Mouse (Mus musculus) MEL (cell line): Measurements from ENCODE around the gene Alyref2. TPM values are rescaled to one million over a fixed set of nuclear protein-coding genes. Genes with fewer than 3 reads are reported as not detected.

ENCODE experiments used
- DNase-seq: peaks from one replicate; pipeline ENCODE4 v3.0.0; 2011; ENCODE audit warnings: low read depth, low spot score
- H3K27ac ChIP-seq: 2 replicates; pipeline ENCODE4 v1.5.1; 2012; ENCODE audit warnings: low read depth, mild to moderate bottlenecking, control low read depth, low read length, moderate library complexity; ENCODE audit not compliant: control insufficient read depth
- H3K27me3 ChIP-seq, 2 experiments: fragments of 150-350 bp in 1 of 2; sonication (generic) in 1 of 2; 2 replicates each; pipeline ENCODE4 v1.6.1; 2012; ENCODE audit warnings: low read length in 2 of 2, mild to moderate bottlenecking in 2 of 2, improper control_type of control experiment in 1 of 2, moderate library complexity in 1 of 2; ENCODE audit not compliant: insufficient read depth in 2 of 2, control insufficient read depth in 1 of 2
- H3K36me3 ChIP-seq, 2 experiments: 2 replicates each; pipeline ENCODE4 v1.6.1; 2012 to 2014; ENCODE audit warnings: low read length in 2 of 2, improper control_type of control experiment in 1 of 2, inconsistent platforms in 1 of 2, mild to moderate bottlenecking in 1 of 2; ENCODE audit not compliant: insufficient read depth in 2 of 2, control insufficient read depth in 1 of 2
- H3K4me1 ChIP-seq, 2 experiments: fragments of 150-350 bp in 1 of 2; sonication (generic) in 1 of 2; 2 replicates each; pipeline ENCODE4 v1.6.1; 2012; ENCODE audit warnings: low read length in 2 of 2, improper control_type of control experiment in 1 of 2, mild to moderate bottlenecking in 1 of 2; ENCODE audit not compliant: insufficient read depth in 2 of 2, control insufficient read depth in 1 of 2
- H3K4me3 ChIP-seq, 2 experiments: fragments of 150-350 bp in 1 of 2; sonication (generic) in 1 of 2; 2 replicates each; pipeline ENCODE4 v1.5.1; 2012; ENCODE audit warnings: low read depth in 2 of 2, low read length in 2 of 2, mild to moderate bottlenecking in 2 of 2, moderate library complexity in 2 of 2, control low read depth in 1 of 2, improper control_type of control experiment in 1 of 2; ENCODE audit not compliant: control insufficient read depth in 1 of 2, insufficient read depth in 1 of 2
- H3K79me2 ChIP-seq: 2 replicates; pipeline ENCODE4 v1.6.1; 2012; ENCODE audit warnings: mild to moderate bottlenecking, low read length, moderate library complexity; ENCODE audit not compliant: control insufficient read depth, poor library complexity, insufficient read depth
- H3K9ac ChIP-seq: 2 replicates; pipeline ENCODE4 v1.6.1; 2012; ENCODE audit warnings: low read depth, mild to moderate bottlenecking, control low read depth, low read length, moderate library complexity; ENCODE audit not compliant: control insufficient read depth, poor library complexity, severe bottlenecking
- H3K9me3 ChIP-seq: fragments of 150-350 bp; sonication (generic); replicated peaks from 2 replicates; pipeline ENCODE4 v1.6.1; 2012; ENCODE audit warnings: mild to moderate bottlenecking, low read length, improper control_type of control experiment, moderate library complexity; ENCODE audit not compliant: insufficient read depth
- GABPA ChIP-seq: IDR thresholded peaks from 2 replicates; pipeline ENCODE4 v1.6.1; 2012; ENCODE audit warnings: low read depth, mild to moderate bottlenecking, inconsistent platforms, low read length, improper control_type of control experiment, moderate library complexity
- HCFC1 ChIP-seq: IDR thresholded peaks from 2 replicates; pipeline ENCODE4 v1.6.1; 2012; ENCODE audit warnings: low read depth, mild to moderate bottlenecking, inconsistent platforms, low read length, improper control_type of control experiment, moderate library complexity
- JUND ChIP-seq: IDR thresholded peaks from 2 replicates; pipeline ENCODE4 v1.6.1; 2011; ENCODE audit warnings: low read depth, mild to moderate bottlenecking, improper control_type of control experiment, low read length
- KAT2A ChIP-seq: conservative IDR thresholded peaks from 2 replicates; pipeline ENCODE4 v1.6.1; 2012; ENCODE audit warnings: low read depth, low read length, improper control_type of control experiment, inconsistent platforms
- MYB ChIP-seq: IDR thresholded peaks from 2 replicates; pipeline ENCODE4 v1.6.1; 2011; ENCODE audit warnings: mild to moderate bottlenecking, low read depth, low read length, improper control_type of control experiment
- MYC ChIP-seq: IDR thresholded peaks from 2 replicates; pipeline ENCODE4 v1.6.1; 2011; ENCODE audit warnings: low read depth, mild to moderate bottlenecking, low read length, improper control_type of control experiment, moderate library complexity
- NRF1 ChIP-seq: IDR thresholded peaks from 2 replicates; pipeline ENCODE4 v1.6.1; 2014; ENCODE audit warnings: low read depth, mild to moderate bottlenecking, inconsistent platforms, low read length, improper control_type of control experiment, moderate library complexity; ENCODE audit not compliant: poor library complexity, insufficient read depth, severe bottlenecking
- POLR2AphosphoS5 ChIP-seq: IDR thresholded peaks from 2 replicates; pipeline ENCODE4 v1.6.1; 2012; ENCODE audit warnings: low read depth, borderline replicate concordance, mild to moderate bottlenecking, inconsistent platforms, low read length, moderate library complexity, mixed read lengths
- RCOR1 ChIP-seq: IDR thresholded peaks from 2 replicates; pipeline ENCODE4 v1.6.1; 2012; ENCODE audit warnings: low read depth, mild to moderate bottlenecking, inconsistent platforms, low read length, improper control_type of control experiment
- SIN3A ChIP-seq: IDR thresholded peaks from 2 replicates; pipeline ENCODE4 v1.6.1; 2012; ENCODE audit warnings: low read length, improper control_type of control experiment, inconsistent platforms
- SMC3 ChIP-seq: IDR thresholded peaks from 2 replicates; pipeline ENCODE4 v1.6.1; 2011; ENCODE audit warnings: low read depth, low read length, improper control_type of control experiment
- TBP ChIP-seq: IDR thresholded peaks from 2 replicates; pipeline ENCODE4 v1.8.0; 2011; ENCODE audit warnings: low read depth, low read length, improper control_type of control experiment
- TCF12 ChIP-seq: IDR thresholded peaks from 2 replicates; pipeline ENCODE4 v1.6.1; 2014; ENCODE audit warnings: low read depth, mild to moderate bottlenecking, inconsistent platforms, low read length, improper control_type of control experiment, moderate library complexity
- UBTF ChIP-seq: IDR thresholded peaks from 2 replicates; pipeline ENCODE4 v1.6.1; 2012; ENCODE audit warnings: low read depth, mild to moderate bottlenecking, inconsistent platforms, low read length, improper control_type of control experiment, moderate library complexity, borderline replicate concordance; ENCODE audit not compliant: insufficient read depth
- USF1 ChIP-seq: IDR thresholded peaks from 2 replicates; pipeline ENCODE4 v1.6.1; 2014; ENCODE audit warnings: low read depth, mild to moderate bottlenecking, inconsistent platforms, low read length, improper control_type of control experiment, moderate library complexity
- ZNF384 ChIP-seq: IDR thresholded peaks from 2 replicates; pipeline ENCODE4 v1.6.1; 2012; ENCODE audit warnings: low read depth, mild to moderate bottlenecking, inconsistent platforms, low read length, improper control_type of control experiment
- polyA plus RNA-seq, 2 experiments: library from polyadenylated mRNA; stranded (reverse) in 1 of 2; unstranded in 1 of 2; fragments of >175 nt in 1 of 2; fragments of >200 nt in 1 of 2; gene quantifications; 2 replicates each; pipeline versions ENCODE4 v1.2.1 to v1.2.4; 2012; ENCODE audit warnings: low replicate concordance in 2 of 2, low read depth in 1 of 2; ENCODE audit not compliant: insufficient read length in 2 of 2, insufficient read depth in 1 of 2, missing spikeins in 1 of 2
- total RNA-seq: library from RNA; depleted of rRNA; stranded (reverse); fragments of 300-350 nt; gene quantifications from 2 replicates; pipeline ENCODE4 v1.2.3, GENCODE M21; 2012

The Alyref2 gene
- total and polyA plus RNA-seq, 3 experiments, result 5.5 to 8.8 TPM; not detected in 1

DNA sequence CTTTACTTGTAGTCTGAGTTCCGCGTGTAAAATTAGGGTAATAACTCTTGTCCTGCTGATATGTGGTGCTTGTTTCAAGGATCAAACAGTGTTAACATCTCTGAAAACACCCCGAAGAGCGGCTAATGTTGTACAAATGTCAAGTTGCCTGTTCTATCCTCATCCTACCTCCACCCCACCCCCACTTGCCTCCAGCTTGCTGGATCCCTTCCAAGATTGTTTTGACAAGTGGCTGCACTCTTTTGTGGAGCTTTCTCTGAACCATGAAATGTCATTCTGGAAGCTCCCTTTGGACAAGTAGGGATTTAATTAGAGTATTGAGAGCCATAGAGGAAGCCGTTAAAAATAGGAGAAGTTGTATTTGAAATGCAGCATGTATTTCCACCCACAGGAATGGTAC lies 43.5 kb upstream of the Alyref2 start:
- H3K36me3 ChIP-seq, result no peaks in the 10 kb centered on the region
- peaks cover 0 to 1% of the 10 kb centered on the region in 2 experiments; a peak in 2 of 4 replicates for H3K27me3 ChIP-seq
- no peaks in the 10 kb centered on the region for H3K4me1 ChIP-seq
- H3K79me2 ChIP-seq, result no peaks in the 10 kb centered on the region
- H3K9ac ChIP-seq, result no peak overlapping the region
- no peak for DNase-seq
- H3K9me3 ChIP-seq, result no peaks in the 10 kb centered on the region
- no peak overlapping the region for H3K27ac ChIP-seq
- TF ChIP-seq ZNF384, result no peak
- TF ChIP-seq TCF12, result no peak
- H3K4me3 ChIP-seq, result no peak overlapping the region

- H3K27ac ChIP-seq, result no peak overlapping the region
- H3K9ac ChIP-seq, result no peak overlapping the region
- DNase-seq, result no peak
- H3K79me2 ChIP-seq, result no peaks in the 10 kb centered on the region
- peaks cover 0 to 1% of the 10 kb centered on the region in 2 experiments; a peak in 1 of 4 replicates for H3K27me3 ChIP-seq
- TF ChIP-seq SIN3A (no peak), MYB (no peak), MYC (no peak), POLR2AphosphoS5 (no peak), KAT2A (no peak), HCFC1 (no peak), UBTF (no peak), RCOR1 (no peak), SMC3 (no peak), NRF1 (no peak), GABPA (no peak), TBP (no peak), JUND (no peak), USF1 (no peak)
- peaks cover 0 to 4% of the 10 kb centered on the region in 2 experiments; a peak in 2 of 4 replicates for H3K36me3 ChIP-seq
- no peak overlapping the region for H3K4me3 ChIP-seq
- H3K4me1 ChIP-seq, result peaks cover 2 to 6% of the 10 kb centered on the region in 2 experiments; a peak in 3 of 4 replicates
- no peaks in the 10 kb centered on the region for H3K9me3 ChIP-seq
Observed at GRCm38 (mm10) chr1:171460551-171461503, 42.5 kb upstream of the Alyref2 start.
